Mouse (Mus musculus): ENCODE measurements around the gene Pdzd2. TPM values are rescaled to one million over a fixed set of nuclear protein-coding genes. Genes with fewer than 3 reads are reported as not detected.

Gene Pdzd2
- polyA plus RNA-seq, 1 experiment from 2014 or later = 33.2 TPM

DNA sequence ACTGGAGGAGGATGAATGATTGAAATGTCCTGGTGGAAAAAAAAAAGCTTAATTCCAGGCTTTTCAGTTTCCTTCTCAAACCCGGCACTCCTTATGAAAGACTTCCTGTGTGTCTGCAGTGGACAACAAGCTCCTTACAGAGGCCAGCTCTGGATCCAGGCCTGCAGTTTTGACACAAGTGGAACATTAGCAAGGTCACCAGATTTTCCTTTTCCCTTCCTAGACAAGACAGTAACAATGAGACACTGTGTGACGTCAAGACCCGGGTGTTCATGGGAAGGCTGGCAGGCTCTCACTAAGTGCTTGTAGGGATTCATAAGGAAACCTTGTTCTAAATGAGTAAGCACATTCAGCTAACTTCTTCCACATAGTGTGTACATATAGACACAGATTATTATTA lies 248.8 kb downstream of the Pdzd2 start:
- no peaks in the 10 kb centered on the region for H3K9me3 ChIP-seq (ENCODE audit: control insufficient read depth, low read length)
- no peak overlapping the region for H3K9ac ChIP-seq (ENCODE audit: low read length)
- no peaks in the 10 kb centered on the region for H3K36me3 ChIP-seq (ENCODE audit: control insufficient read depth, insufficient read depth, low read length)
- ATAC-seq (ENCODE audit: low read depth) = peak; percentile 64
- no peak overlapping the region for H3K4me2 ChIP-seq (ENCODE audit: low read depth, low read length)
- H3K27me3 ChIP-seq (ENCODE audit: control insufficient read depth, insufficient read depth, low read depth, low read length) = no peaks in the 10 kb centered on the region
- H3K4me3 ChIP-seq (ENCODE audit: low read length) = no peak overlapping the region
- no peak overlapping the region; the same call in 1 of the 2 replicates for H3K27ac ChIP-seq (ENCODE audit: low read length)
- peaks cover 5% of the 10 kb centered on the region for H3K4me1 ChIP-seq (replicated peaks; ENCODE audit: control insufficient read depth, insufficient read depth, low read length)
- WGBS = 27% methylated on average over 3 of the region's 3 CpGs

DNA sequence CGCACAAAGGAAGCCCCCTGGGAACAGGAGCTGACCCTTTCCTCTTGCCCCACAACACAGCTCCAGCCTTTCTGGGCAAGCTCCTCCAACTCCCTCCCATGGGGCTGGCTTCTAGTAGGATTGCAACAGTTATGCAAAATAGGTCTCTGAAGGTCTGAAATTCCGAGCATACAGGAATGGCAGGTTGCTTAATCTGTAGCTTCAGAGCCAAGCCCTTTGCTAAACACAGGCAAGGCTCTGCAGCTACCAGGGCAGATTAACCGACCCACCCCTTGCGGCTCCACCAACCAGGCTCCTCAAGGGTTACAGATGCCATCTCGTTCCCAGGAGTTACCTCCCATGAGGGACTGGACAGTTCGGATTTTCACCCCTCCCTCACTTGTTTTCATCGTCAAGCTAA lies 249.2 kb downstream of the Pdzd2 start:
- WGBS = 25% methylated on average over 7 of the region's 7 CpGs
- Histone ChIP-seq H3K4me1 (replicated peaks; ENCODE audit: control insufficient read depth, insufficient read depth, low read length) (peaks cover 5% of the 10 kb centered on the region), H3K36me3 (ENCODE audit: control insufficient read depth, insufficient read depth, low read length) (no peaks in the 10 kb centered on the region), H3K9ac (ENCODE audit: low read length) (no peak overlapping the region), H3K27me3 (ENCODE audit: control insufficient read depth, insufficient read depth, low read depth, low read length) (no peaks in the 10 kb centered on the region), H3K27ac (ENCODE audit: low read length) (no peak overlapping the region), H3K4me2 (ENCODE audit: low read depth, low read length) (no peak overlapping the region), H3K9me3 (ENCODE audit: control insufficient read depth, low read length) (no peaks in the 10 kb centered on the region), H3K4me3 (ENCODE audit: low read length) (no peak overlapping the region)
- ATAC-seq (ENCODE audit: low read depth) = peak; percentile 70

DNA sequence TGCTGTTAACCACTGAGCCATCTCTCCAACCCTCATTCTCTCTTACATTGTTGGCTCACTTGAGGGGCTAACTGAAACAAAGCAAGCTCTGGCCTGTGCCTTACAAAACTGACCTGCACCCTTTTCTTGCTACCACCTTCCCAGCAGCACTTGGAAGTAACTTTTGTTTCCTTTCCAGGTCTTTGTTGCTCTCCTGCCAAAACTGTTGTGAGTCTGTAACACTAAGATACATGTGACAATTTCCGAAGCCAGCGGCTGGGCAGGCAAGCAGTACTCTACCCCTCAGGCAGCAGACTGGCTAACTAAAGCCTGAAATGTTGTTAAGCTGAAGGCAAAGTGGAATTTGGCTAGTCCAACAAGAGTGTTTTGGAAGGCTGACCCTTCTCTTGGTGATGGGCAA lies 251.4 kb downstream of the Pdzd2 start:
- Histone ChIP-seq H3K36me3 (ENCODE audit: control insufficient read depth, insufficient read depth, low read length) (no peaks in the 10 kb centered on the region), H3K27ac (ENCODE audit: low read length) (no peak overlapping the region), H3K4me2 (ENCODE audit: low read depth, low read length) (no peak overlapping the region), H3K4me3 (ENCODE audit: low read length) (no peak overlapping the region), H3K9ac (ENCODE audit: low read length) (no peak overlapping the region), H3K9me3 (ENCODE audit: control insufficient read depth, low read length) (no peaks in the 10 kb centered on the region), H3K27me3 (ENCODE audit: control insufficient read depth, insufficient read depth, low read depth, low read length) (no peaks in the 10 kb centered on the region), H3K4me1 (replicated peaks; ENCODE audit: control insufficient read depth, insufficient read depth, low read length) (peaks cover 3% of the 10 kb centered on the region)
- ATAC-seq (ENCODE audit: low read depth) = no peak
- 80% methylated on average over 2 of the region's 2 CpGs for WGBS

DNA sequence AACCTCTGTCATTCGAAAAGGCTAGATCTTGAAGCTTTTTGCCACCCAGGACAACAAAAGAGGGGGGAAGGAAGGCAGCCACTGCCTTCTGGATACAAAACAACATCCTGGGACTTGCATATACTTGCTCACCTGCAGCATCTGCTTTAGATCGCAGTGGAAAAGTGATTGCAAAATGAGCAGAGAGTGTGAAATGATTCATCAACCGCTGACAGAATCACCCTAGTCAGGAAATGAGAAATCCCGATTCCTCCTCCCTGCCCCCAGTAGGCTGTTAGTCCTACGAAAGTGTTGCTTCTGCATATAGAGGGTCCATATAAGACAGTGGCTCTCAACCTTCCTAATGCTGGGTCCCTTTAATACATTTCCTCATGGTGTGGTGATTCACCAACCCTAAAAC lies 258.5 kb downstream of the Pdzd2 start:
- Histone ChIP-seq H3K9me3 (ENCODE audit: control insufficient read depth, low read length) (no peaks in the 10 kb centered on the region), H3K27ac (ENCODE audit: low read length) (no peak overlapping the region), H3K4me2 (ENCODE audit: low read depth, low read length) (no peak overlapping the region), H3K4me3 (ENCODE audit: low read length) (no peak overlapping the region), H3K36me3 (ENCODE audit: control insufficient read depth, insufficient read depth, low read length) (no peaks in the 10 kb centered on the region), H3K27me3 (ENCODE audit: control insufficient read depth, insufficient read depth, low read depth, low read length) (no peaks in the 10 kb centered on the region), H3K9ac (ENCODE audit: low read length) (no peak overlapping the region), H3K4me1 (replicated peaks; ENCODE audit: control insufficient read depth, insufficient read depth, low read length) (no peaks in the 10 kb centered on the region)
- 58% methylated on average over 5 of the region's 5 CpGs for WGBS
- ATAC-seq (ENCODE audit: low read depth) = no peak

DNA sequence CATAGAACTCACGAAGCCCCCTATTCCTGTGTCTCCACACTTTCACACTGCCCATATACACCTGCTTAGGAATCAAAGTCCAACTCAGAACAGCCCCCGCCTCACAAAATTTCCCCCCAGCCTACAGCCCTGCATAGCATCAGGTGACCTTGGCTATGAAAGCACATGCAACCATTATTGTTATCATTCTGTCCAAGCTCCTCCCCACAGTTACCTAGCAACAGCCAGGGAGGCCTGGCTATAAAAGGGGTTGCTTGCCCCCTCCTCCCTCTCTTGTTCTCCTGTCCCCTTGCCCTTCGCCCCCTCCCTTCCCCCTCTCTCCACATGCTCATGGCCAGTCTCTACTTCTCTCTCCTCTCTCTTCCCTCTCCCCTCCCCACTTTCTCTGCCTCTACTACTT lies 259.4 kb downstream of the Pdzd2 start:
- H3K27ac ChIP-seq (ENCODE audit: low read length) = no peak overlapping the region
- no peak overlapping the region for H3K4me2 ChIP-seq (ENCODE audit: low read depth, low read length)
- 77% methylated on average over 3 of the region's 3 CpGs for WGBS
- ATAC-seq (ENCODE audit: low read depth) = no peak
- no peaks in the 10 kb centered on the region for H3K36me3 ChIP-seq (ENCODE audit: control insufficient read depth, insufficient read depth, low read length)
- H3K9ac ChIP-seq (ENCODE audit: low read length) = no peak overlapping the region
- H3K4me1 ChIP-seq (replicated peaks; ENCODE audit: control insufficient read depth, insufficient read depth, low read length) = no peaks in the 10 kb centered on the region
- no peak overlapping the region for H3K4me3 ChIP-seq (ENCODE audit: low read length)
- no peaks in the 10 kb centered on the region for H3K9me3 ChIP-seq (ENCODE audit: control insufficient read depth, low read length)
- no peaks in the 10 kb centered on the region for H3K27me3 ChIP-seq (ENCODE audit: control insufficient read depth, insufficient read depth, low read depth, low read length)

DNA sequence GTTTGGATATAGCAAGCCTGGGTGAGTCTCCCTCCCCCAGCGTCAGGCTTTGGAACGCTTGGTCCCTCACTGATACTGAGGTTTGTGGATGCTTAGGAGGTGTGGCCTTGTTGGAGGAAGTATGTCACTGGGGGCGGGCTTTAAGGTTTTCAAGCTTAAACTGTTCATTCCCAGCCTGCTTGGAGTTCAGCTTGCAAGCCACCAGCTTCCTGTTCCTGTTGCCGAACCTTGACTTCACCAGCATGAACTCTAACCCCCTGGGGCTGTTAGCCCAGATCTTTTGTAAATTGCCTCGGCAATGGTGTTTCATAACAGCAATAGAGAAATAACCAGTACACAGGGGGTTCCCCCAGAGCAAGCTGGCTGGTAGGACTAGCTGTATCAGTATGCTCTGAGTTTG lies 260.4 kb downstream of the Pdzd2 start:
- Histone ChIP-seq H3K9ac (ENCODE audit: low read length) (no peak overlapping the region), H3K27ac (ENCODE audit: low read length) (no peak overlapping the region), H3K36me3 (ENCODE audit: control insufficient read depth, insufficient read depth, low read length) (no peaks in the 10 kb centered on the region), H3K4me3 (ENCODE audit: low read length) (no peak overlapping the region), H3K4me1 (replicated peaks; ENCODE audit: control insufficient read depth, insufficient read depth, low read length) (no peaks in the 10 kb centered on the region), H3K27me3 (ENCODE audit: control insufficient read depth, insufficient read depth, low read depth, low read length) (no peaks in the 10 kb centered on the region), H3K4me2 (ENCODE audit: low read depth, low read length) (no peak overlapping the region), H3K9me3 (ENCODE audit: control insufficient read depth, low read length) (no peaks in the 10 kb centered on the region)
- 0 out of 2 replicates have a peak, but pooled peaks have one; percentile 34 for ATAC-seq (ENCODE audit: low read depth)
- 64% methylated on average over 5 of the region's 5 CpGs for WGBS

DNA sequence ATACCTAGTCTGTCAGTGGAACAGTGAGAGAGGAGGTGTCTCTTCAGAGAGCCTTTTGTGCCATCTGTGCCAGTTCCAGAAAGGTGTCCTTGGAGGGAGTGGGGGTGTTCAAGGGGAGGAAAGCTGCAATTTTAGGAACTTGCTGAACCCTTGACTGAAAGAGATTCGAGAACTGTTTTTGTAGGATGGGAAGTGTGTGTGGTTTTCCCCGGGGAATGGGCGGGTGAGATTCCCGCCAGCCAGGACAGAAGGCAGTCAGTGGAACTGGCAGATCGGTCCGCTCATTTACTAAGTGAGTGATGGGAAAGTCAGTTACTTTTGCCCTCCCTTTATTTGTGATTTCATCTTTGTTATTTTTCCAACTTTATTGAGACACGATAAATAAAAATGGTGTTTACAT lies 266.1 kb downstream of the Pdzd2 start:
- H3K4me2 ChIP-seq (ENCODE audit: low read depth, low read length) = no peak overlapping the region
- no peaks in the 10 kb centered on the region for H3K9me3 ChIP-seq (ENCODE audit: control insufficient read depth, low read length)
- ATAC-seq (ENCODE audit: low read depth) = no peak
- H3K9ac ChIP-seq (ENCODE audit: low read length) = no peak overlapping the region
- no peak overlapping the region for H3K27ac ChIP-seq (ENCODE audit: low read length)
- no peaks in the 10 kb centered on the region for H3K36me3 ChIP-seq (ENCODE audit: control insufficient read depth, insufficient read depth, low read length)
- no peak overlapping the region for H3K4me3 ChIP-seq (ENCODE audit: low read length)
- H3K4me1 ChIP-seq (replicated peaks; ENCODE audit: control insufficient read depth, insufficient read depth, low read length) = peaks cover 3% of the 10 kb centered on the region; the same call in 1 of the 2 replicates
- 69% methylated on average over 7 of the region's 7 CpGs for WGBS
- H3K27me3 ChIP-seq (ENCODE audit: control insufficient read depth, insufficient read depth, low read depth, low read length) = no peaks in the 10 kb centered on the region

DNA sequence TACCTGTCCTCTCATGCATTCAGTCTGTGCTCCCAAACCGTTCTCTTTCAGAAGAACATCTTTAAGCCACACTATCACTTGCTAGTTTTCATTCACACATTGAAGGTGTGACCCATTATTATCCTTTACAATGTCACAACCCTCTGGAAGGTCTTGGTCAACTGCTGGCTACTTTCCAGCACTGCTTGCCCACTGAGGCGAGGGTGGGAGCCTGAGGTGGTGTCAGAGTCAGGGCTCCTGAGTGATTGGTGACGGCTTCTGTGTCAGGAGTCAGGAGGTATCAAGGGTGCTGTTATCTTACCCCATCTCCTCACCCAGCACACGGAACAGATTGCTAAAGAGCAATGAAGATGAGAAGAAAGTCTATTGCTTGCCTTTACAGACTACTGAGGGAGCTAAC lies 267.1 kb downstream of the Pdzd2 start:
- Histone ChIP-seq H3K9ac (ENCODE audit: low read length) (no peak overlapping the region), H3K9me3 (ENCODE audit: control insufficient read depth, low read length) (no peaks in the 10 kb centered on the region), H3K27me3 (ENCODE audit: control insufficient read depth, insufficient read depth, low read depth, low read length) (no peaks in the 10 kb centered on the region), H3K27ac (ENCODE audit: low read length) (no peak overlapping the region), H3K4me3 (ENCODE audit: low read length) (no peak overlapping the region), H3K4me2 (ENCODE audit: low read depth, low read length) (no peak overlapping the region), H3K36me3 (ENCODE audit: control insufficient read depth, insufficient read depth, low read length) (no peaks in the 10 kb centered on the region), H3K4me1 (replicated peaks; ENCODE audit: control insufficient read depth, insufficient read depth, low read length) (peaks cover 3% of the 10 kb centered on the region; the same call in 1 of the 2 replicates)
- ATAC-seq (ENCODE audit: low read depth) = no peak
- WGBS = 87% methylated on average over 4 of the region's 4 CpGs

DNA sequence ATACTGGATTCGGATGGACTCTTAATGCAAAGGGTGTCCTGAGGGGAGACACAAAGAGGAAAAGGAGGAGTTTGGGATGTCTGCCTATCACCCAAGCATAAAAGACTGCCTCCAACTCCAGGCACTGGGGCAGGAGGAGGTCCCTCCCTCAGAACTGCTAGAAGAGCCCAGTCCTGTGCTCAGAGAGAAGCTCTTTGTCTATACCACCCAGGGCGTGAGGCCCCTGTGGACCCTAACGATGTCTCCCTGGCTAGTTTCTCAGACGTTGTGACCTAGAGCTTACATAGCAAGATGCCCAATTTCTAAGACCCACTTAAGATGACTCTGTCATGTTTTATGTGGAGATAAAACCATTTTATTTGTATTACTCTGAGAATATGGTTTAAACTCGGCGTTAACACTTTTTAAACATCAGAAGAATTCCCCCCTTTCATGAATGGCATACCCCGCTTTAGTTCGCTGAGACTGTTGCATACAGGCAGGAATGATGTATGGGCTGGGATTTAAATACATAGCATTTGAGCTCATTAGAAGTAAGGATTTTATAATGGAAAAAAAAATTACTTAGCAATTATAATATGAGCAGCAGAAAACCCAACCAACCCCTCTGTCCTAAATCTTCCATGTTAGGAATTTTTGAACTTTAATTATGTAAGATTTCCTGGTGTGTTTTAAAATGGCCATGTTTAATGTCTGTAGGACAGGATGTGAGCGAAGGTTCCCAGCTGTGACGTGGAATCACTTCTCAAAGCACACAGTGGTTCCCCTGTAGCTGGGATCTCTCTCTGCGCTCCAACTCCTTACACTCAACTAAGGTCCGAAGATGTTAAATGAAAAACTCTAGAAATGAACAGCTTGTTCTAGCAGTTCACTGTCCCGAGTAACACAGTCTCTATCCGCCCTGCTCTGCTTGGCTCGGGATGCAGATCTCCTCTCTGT lies 268.6 kb downstream of the Pdzd2 start:
- 42% methylated on average over 15 of the region's 15 CpGs for WGBS
- Histone ChIP-seq H3K27ac (ENCODE audit: low read length) (peak overlapping the region; percentile 82), H3K4me1 (replicated peaks; ENCODE audit: control insufficient read depth, insufficient read depth, low read length) (peaks cover 3% of the 10 kb centered on the region; the same call in 1 of the 2 replicates), H3K36me3 (ENCODE audit: control insufficient read depth, insufficient read depth, low read length) (no peaks in the 10 kb centered on the region), H3K9ac (ENCODE audit: low read length) (no peak overlapping the region), H3K4me3 (ENCODE audit: low read length) (no peak overlapping the region), H3K9me3 (ENCODE audit: control insufficient read depth, low read length) (no peaks in the 10 kb centered on the region), H3K27me3 (ENCODE audit: control insufficient read depth, insufficient read depth, low read depth, low read length) (no peaks in the 10 kb centered on the region), H3K4me2 (ENCODE audit: low read depth, low read length) (no peak overlapping the region)
- ATAC-seq (ENCODE audit: low read depth) = peak; percentile 84

All from lung, embryonic 16.5 days (tissue).